Mouse (Mus musculus): ENCODE data around the gene Gm3336. TPM values are rescaled to one million over a fixed set of nuclear protein-coding genes. Genes with fewer than 3 reads are reported as not detected.
A peak's percentile ranks its signal among the peaks of the same experiment; 100 is the strongest.

Gm3336 gene
- polyA plus RNA-seq (2012), result not detected in 2 replicates

DNA sequence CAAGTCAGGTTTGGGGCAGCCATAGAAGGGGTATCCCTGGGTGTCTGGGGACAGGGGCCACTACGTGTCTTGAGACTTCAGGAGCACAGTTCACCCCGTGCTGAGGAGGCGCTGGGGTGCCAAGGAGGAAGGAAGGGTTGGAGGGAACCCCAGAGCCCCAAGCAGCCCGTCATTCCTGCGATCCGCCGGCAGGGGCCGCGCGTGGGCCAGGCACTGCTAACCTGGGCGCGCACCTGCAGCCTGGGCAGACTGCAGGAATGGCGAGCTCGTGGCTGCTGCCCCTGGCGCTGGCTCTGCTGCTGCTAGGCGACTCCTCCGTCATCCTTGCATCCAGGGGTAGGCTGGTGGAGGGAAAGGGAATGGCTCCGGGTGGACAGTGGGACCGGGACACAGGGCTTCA is at the start of gene Gm3336:
Gm3336 (plus strand) TSS at position 247 of the 400 bp plus-strand sequence.
- Histone ChIP-seq H3K4me3 (replicated peaks) (no peak within 1 kb of the TSS), H3K4me1 (ENCODE audit: control insufficient read depth) (peaks cover 6% of the 10 kb centered on the region), H3K9me3 (ENCODE audit: control insufficient read depth, low read length) (no peaks in the 10 kb centered on the region), H3K27me3 (ENCODE audit: control insufficient read depth) (peaks cover 10% of the 10 kb centered on the region), H3K36me3 (ENCODE audit: control insufficient read depth) (no peaks in the 10 kb centered on the region)
- TF ChIP-seq TAL1 (IDR thresholded peaks at IDR 0.05; ENCODE audit: low read length) (no peak), GATA1 (IDR thresholded peaks at IDR 0.05; ENCODE audit: low read length) (no peak)

DNA sequence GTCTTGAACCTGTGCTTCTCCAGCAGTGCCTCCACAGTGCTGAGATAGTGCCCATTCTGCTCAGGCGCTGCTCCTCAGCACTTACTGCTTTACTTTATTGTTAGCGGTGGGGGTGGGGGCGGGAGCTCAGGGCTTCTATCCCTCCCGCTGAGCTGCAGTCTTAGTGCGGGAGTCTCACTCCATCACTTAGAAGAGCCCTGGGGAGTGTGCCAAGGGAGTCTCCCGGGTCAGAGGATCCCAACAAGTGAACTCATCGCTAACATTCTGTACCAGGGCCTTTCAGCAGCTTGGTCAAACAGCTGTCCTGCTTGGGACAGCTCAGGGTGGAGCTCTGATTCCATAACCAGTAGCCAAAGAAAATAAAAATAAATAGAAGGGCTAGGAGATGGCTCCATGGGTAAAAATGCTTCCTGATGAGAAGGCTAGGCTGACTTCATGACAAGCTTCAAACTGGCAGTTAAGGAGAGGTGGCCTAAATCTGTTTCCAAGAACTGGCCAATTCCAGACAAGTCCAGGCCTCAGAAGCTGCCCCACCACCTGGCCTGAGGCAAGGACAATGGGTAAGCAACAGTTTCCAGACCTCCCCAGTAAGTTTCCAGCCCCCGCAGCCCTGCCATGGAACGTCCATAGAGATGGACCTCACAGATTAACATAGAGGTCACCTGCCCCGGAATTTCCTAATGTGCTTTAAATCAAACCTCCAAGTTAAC is 46.6 kb upstream of the Gm3336 start:
- H3K4me3 ChIP-seq (replicated peaks), result no peak overlapping the region
- H3K4me1 ChIP-seq (ENCODE audit: control insufficient read depth), result peaks cover 53% of the 10 kb centered on the region
- H3K9me3 ChIP-seq (ENCODE audit: control insufficient read depth, low read length), result no peaks in the 10 kb centered on the region
- no peaks in the 10 kb centered on the region for H3K27me3 ChIP-seq (ENCODE audit: control insufficient read depth)
- no peak for TF ChIP-seq GATA1 (IDR thresholded peaks at IDR 0.05; ENCODE audit: low read length)
- no peak for TF ChIP-seq TAL1 (IDR thresholded peaks at IDR 0.05; ENCODE audit: low read length)
- H3K36me3 ChIP-seq (ENCODE audit: control insufficient read depth), result peaks cover 22% of the 10 kb centered on the region

DNA sequence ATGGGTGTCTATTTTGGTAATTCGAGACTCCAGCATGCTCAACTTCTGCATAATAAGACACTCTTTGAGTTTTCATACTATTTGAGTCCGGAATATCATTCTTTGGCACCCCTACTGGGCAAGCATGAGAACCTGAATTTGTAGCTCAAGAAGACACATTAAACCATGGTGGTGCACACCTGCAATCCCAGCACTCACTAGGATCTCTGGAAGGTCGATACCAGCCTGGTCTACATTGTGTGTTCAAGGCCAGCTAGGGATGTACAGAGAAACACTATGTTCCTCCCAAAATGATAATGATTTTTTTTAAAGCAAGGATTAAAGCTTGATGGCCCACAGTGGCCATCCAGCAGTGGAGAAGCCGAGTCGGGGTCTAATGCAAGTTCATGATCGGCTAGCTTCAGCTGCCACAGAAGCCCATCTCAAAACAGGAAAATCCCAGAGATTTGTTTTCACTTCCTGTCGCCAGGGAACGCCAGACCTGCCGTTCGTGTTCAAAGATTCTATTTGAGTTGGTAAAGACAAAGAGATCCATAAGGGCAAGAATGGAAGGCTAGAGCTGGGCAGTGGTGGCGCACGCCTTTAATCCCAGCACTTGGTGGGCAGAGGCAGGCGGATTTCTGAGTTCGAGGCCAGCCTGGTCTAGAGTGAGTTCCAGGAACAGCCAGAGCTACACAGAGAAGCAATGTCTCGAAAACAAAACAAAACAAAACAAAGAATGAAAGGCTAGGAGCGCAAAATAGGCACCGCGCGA is 45.8 kb upstream of the Gm3336 start:
- TF ChIP-seq TAL1 (IDR thresholded peaks at IDR 0.05; ENCODE audit: low read length), result no peak
- TF ChIP-seq GATA1 (IDR thresholded peaks at IDR 0.05; ENCODE audit: low read length), result no peak
- no peaks in the 10 kb centered on the region for H3K9me3 ChIP-seq (ENCODE audit: control insufficient read depth, low read length)
- no peaks in the 10 kb centered on the region for H3K27me3 ChIP-seq (ENCODE audit: control insufficient read depth)
- H3K4me1 ChIP-seq (ENCODE audit: control insufficient read depth), result peaks cover 54% of the 10 kb centered on the region
- H3K4me3 ChIP-seq (replicated peaks), result peak overlapping the region; percentile 86
- H3K36me3 ChIP-seq (ENCODE audit: control insufficient read depth), result peaks cover 29% of the 10 kb centered on the region

DNA sequence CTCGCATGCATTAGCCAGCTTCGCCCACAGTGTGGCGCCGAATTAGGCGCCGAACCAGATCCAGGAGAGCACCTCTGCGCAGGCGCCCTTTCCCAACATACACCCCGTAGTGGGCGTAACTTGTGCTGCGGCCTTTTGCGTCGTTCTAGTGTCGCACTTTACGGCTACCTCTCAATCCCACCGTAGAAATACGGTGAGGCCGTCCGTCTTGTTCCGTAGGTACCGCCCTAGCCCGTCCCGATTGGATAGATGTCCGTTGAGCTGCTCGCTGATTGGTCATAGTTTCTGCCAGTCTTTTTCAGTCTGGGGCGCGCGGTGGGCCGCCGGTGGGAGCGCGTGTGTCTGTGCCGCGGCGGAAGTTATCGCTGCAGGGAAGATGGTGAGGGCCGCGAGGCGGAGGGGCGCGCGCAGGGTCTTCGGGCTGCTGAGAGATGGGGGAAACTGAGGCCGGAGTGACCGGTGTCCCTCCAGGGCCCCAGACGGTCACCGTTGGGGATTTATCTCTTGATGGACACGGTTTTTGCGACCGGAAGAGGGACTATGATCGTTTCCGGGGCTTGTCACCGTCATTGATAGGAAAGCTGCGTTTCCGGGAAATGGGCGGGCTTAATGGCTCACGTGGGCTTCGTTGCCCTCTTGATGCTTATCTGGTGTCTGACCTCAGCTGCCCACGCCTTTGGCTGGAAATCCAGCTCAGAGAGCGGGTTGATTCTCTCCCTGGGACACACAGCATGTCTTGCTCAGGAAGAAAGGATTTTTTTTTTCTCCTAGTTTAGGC is 45.1 kb upstream of the Gm3336 start, which contains the start of gene Lsm4:
Lsm4 (plus strand) TSS at position 170 of the 778 bp plus-strand sequence.
- peaks cover 6% of the 10 kb centered on the region for H3K9me3 ChIP-seq (ENCODE audit: control insufficient read depth, low read length)
- peaks cover 36% of the 10 kb centered on the region for H3K36me3 ChIP-seq (ENCODE audit: control insufficient read depth)
- peaks cover 61% of the 10 kb centered on the region for H3K4me1 ChIP-seq (ENCODE audit: control insufficient read depth)
- peak within 1 kb of the TSS; percentile 86 for H3K4me3 ChIP-seq (replicated peaks)
- no peaks in the 10 kb centered on the region for H3K27me3 ChIP-seq (ENCODE audit: control insufficient read depth)
- TF ChIP-seq GATA1 (IDR thresholded peaks at IDR 0.05; ENCODE audit: low read length) (peak; percentile 78), TAL1 (IDR thresholded peaks at IDR 0.05; ENCODE audit: low read length) (no peak)

DNA sequence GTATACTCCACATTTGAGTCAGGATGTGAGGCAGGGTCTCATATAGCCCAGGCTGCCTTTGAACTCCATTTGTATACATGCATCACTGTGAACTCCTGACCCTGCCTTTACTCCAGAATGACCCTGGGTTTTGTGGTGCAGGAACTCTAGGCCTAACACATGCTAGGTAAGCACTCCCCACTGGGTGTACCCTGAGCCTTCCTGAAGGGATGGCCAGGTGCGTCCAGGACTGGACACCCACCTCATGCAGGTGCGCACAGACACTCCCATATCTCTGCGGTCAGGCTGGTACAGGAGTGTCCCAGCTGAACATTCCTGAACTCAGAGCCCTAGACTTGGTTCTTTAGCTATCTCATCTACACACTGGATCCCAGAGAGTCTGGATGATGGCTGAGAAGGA is 44.2 kb upstream of the Gm3336 start:
- peak overlapping the region; percentile 86 for H3K4me3 ChIP-seq (replicated peaks)
- peaks cover 70% of the 10 kb centered on the region for H3K4me1 ChIP-seq (ENCODE audit: control insufficient read depth)
- TF ChIP-seq GATA1 (IDR thresholded peaks at IDR 0.05; ENCODE audit: low read length), result no peak
- TF ChIP-seq TAL1 (IDR thresholded peaks at IDR 0.05; ENCODE audit: low read length), result no peak
- H3K9me3 ChIP-seq (ENCODE audit: control insufficient read depth, low read length), result peaks cover 7% of the 10 kb centered on the region
- peaks cover 45% of the 10 kb centered on the region for H3K36me3 ChIP-seq (ENCODE audit: control insufficient read depth)
- no peaks in the 10 kb centered on the region for H3K27me3 ChIP-seq (ENCODE audit: control insufficient read depth)

DNA sequence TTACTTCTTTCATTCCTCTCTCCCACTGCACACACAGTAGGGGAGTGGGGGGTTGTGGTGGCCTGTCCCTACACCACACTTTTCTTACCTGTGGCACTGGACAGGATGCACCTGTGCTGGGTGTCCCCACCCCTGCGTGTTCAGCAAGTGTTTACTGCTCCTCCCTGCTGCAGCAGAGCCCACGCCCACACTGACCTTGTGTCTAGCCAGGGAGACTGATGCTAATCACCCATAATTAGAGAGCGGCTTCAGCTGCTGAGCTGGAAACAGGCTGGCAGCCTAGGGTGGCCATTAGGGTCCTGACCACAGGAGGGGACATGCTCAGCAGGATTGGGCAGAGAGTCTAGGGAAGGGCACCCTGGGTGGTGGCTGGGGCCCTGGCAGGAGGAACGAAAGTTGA is 43.6 kb upstream of the Gm3336 start:
- Histone ChIP-seq H3K4me1 (ENCODE audit: control insufficient read depth) (peaks cover 76% of the 10 kb centered on the region), H3K9me3 (ENCODE audit: control insufficient read depth, low read length) (peaks cover 7% of the 10 kb centered on the region), H3K4me3 (replicated peaks) (peak overlapping the region; percentile 86), H3K27me3 (ENCODE audit: control insufficient read depth) (no peaks in the 10 kb centered on the region), H3K36me3 (ENCODE audit: control insufficient read depth) (peaks cover 51% of the 10 kb centered on the region)
- TF ChIP-seq TAL1 (IDR thresholded peaks at IDR 0.05; ENCODE audit: low read length), result no peak
- no peak for TF ChIP-seq GATA1 (IDR thresholded peaks at IDR 0.05; ENCODE audit: low read length)

DNA sequence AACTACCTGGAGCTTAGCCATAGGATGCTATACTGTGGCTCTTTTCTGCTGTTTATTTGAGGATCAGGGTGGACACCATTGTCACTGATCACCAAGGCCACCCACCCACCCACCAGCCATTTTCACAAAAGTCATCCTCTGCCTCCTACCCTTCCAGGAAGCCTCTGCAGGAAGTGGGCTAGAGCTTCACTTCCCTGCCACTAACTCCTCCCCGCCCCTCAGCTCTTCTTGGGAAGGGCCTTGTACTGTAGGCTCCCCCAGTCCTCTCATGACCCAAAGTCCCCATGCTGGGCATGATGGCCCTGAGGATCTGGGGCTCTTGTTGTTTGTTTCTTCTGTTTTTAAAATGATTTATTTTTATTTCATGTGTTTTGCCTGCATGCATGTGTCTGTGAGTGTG is 43.0 kb upstream of the Gm3336 start:
- H3K4me1 ChIP-seq (ENCODE audit: control insufficient read depth), result peaks cover 82% of the 10 kb centered on the region
- TF ChIP-seq TAL1 (IDR thresholded peaks at IDR 0.05; ENCODE audit: low read length), result no peak
- no peak for TF ChIP-seq GATA1 (IDR thresholded peaks at IDR 0.05; ENCODE audit: low read length)

DNA sequence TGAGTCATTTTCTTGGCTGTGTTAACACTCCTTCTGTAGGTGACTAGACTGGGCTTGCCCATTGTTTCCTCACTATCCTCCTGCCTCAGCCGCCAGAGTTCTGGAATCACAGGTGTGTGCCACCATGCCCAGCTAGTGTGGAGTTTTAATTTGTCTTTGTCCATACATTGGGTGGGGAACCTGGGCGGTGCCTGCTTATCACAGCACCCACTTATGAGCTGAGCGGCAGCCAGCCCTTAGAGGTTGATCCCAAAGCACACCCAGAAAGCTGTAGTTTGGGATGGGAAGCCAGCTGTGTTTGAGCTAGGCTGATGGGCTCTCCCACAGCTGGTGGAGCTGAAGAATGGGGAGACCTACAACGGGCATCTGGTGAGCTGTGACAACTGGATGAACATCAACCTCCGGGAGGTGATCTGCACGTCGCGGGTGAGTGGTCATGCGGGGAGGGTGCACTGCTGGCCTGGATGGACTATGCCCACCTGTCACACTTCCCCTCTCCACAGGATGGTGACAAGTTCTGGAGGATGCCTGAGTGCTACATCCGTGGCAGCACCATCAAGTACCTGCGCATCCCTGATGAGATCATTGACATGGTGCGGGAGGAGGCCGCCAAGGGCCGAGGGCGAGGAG is 40.8 kb upstream of the Gm3336 start:
- no peaks in the 10 kb centered on the region; the same call in 1 of the 2 replicates for H3K27me3 ChIP-seq (ENCODE audit: control insufficient read depth)
- peaks cover 60% of the 10 kb centered on the region for H3K36me3 ChIP-seq (ENCODE audit: control insufficient read depth)
- H3K4me1 ChIP-seq (ENCODE audit: control insufficient read depth), result peaks cover 89% of the 10 kb centered on the region
- TF ChIP-seq GATA1 (IDR thresholded peaks at IDR 0.05; ENCODE audit: low read length) (no peak), TAL1 (IDR thresholded peaks at IDR 0.05; ENCODE audit: low read length) (no peak)
- H3K9me3 ChIP-seq (ENCODE audit: control insufficient read depth, low read length), result peaks cover 7% of the 10 kb centered on the region
- H3K4me3 ChIP-seq (replicated peaks), result peak overlapping the region; percentile 28

More for the DNA sequence above, 43.0 kb upstream of the Gm3336 start:
- Histone ChIP-seq H3K9me3 (ENCODE audit: control insufficient read depth, low read length) (peaks cover 7% of the 10 kb centered on the region), H3K27me3 (ENCODE audit: control insufficient read depth) (no peaks in the 10 kb centered on the region), H3K4me3 (replicated peaks) (no peak overlapping the region), H3K36me3 (ENCODE audit: control insufficient read depth) (peaks cover 57% of the 10 kb centered on the region)

All from erythroblast, embryonic 14.5 days (primary cell).